Mouse (Mus musculus) E14TG2a.4 (cell line): ENCODE data around the gene Rundc1.
"Not testable (repeated sequence)": the region's sequence is repeated elsewhere in the genome, so short reads cannot be mapped to it uniquely, and the experiment has no call there.

ENCODE experiments used
- H3K27me3 ChIP-seq: 2 replicates; pipeline ENCODE4 v1.6.1; 2014; ENCODE audit warnings: low read length, control low read depth; ENCODE audit not compliant: insufficient read depth
- H3K36me3 ChIP-seq: 2 replicates; pipeline ENCODE4 v1.6.1; 2014; ENCODE audit warnings: low read length, control low read depth; ENCODE audit not compliant: insufficient read depth
- H3K4me1 ChIP-seq: replicated peaks from 2 replicates; pipeline ENCODE4 v1.6.1; 2014; ENCODE audit warnings: low read depth, low read length, control low read depth
- H3K4me3 ChIP-seq: replicated peaks from 2 replicates; pipeline ENCODE4 v1.5.1; 2014; ENCODE audit warnings: mild to moderate bottlenecking, low read length
- H3K9me3 ChIP-seq: 2 replicates; pipeline ENCODE4 v1.6.1; 2014; ENCODE audit warnings: low read length, control low read depth
- CTCF ChIP-seq: conservative IDR thresholded peaks from 2 replicates; pipeline ENCODE4 v1.5.1; 2014; ENCODE audit warnings: low read length
- NANOG ChIP-seq: IDR thresholded peaks from 2 replicates; pipeline ENCODE4 v1.6.1; 2014; ENCODE audit warnings: borderline replicate concordance, low read length, mixed read lengths
- POU5F1 ChIP-seq: IDR thresholded peaks from 2 replicates; pipeline ENCODE4 v1.6.1; 2014; ENCODE audit warnings: low read length, borderline replicate concordance

The Rundc1 gene

GRCm38 (mm10) chr11:101467477-101468262 is 42.8 kb downstream of the Rundc1 start:
- TF ChIP-seq CTCF (no peak; the same call in none of the 2 replicates), POU5F1 (no peak), NANOG (no peak)
- no peaks in the 10 kb centered on the region for H3K9me3 ChIP-seq
- peaks cover 51% of the 10 kb centered on the region for H3K27me3 ChIP-seq
- H3K36me3 ChIP-seq = peaks cover 19% of the 10 kb centered on the region
- H3K4me3 ChIP-seq = peak overlapping the region; percentile 87
- H3K4me1 ChIP-seq = peaks cover 82% of the 10 kb centered on the region

- Histone ChIP-seq H3K4me1 (peaks cover 80% of the 10 kb centered on the region), H3K9me3 (no peaks in the 10 kb centered on the region), H3K36me3 (peaks cover 14% of the 10 kb centered on the region), H3K27me3 (peaks cover 57% of the 10 kb centered on the region), H3K4me3 (peak overlapping the region; percentile 87)
- no peak for TF ChIP-seq NANOG
- TF ChIP-seq CTCF = no peak
- no peak for TF ChIP-seq POU5F1
These were observed 43.4 kb downstream of the Rundc1 start for GRCm38 (mm10) chr11:101468263-101468688.

- Histone ChIP-seq H3K4me3 (peak overlapping the region; percentile 87), H3K4me1 (peaks cover 75% of the 10 kb centered on the region), H3K36me3 (peaks cover 13% of the 10 kb centered on the region), H3K9me3 (no peaks in the 10 kb centered on the region), H3K27me3 (peaks cover 59% of the 10 kb centered on the region)
- TF ChIP-seq NANOG = no peak
- no peak for TF ChIP-seq POU5F1
- TF ChIP-seq CTCF = no peak
These were observed 43.8 kb downstream of the Rundc1 start for GRCm38 (mm10) chr11:101468731-101469130.

GRCm38 (mm10) chr11:101469155-101469554 is 44.3 kb downstream of the Rundc1 start:
- Histone ChIP-seq H3K4me1 (peaks cover 71% of the 10 kb centered on the region), H3K36me3 (peaks cover 13% of the 10 kb centered on the region), H3K27me3 (peaks cover 63% of the 10 kb centered on the region), H3K9me3 (no peaks in the 10 kb centered on the region), H3K4me3 (peak overlapping the region; percentile 87)
- no peak for TF ChIP-seq NANOG
- TF ChIP-seq CTCF = no peak

GRCm38 (mm10) chr11:101470206-101470605 is 45.3 kb downstream of the Rundc1 start:
- H3K4me1 ChIP-seq = peaks cover 62% of the 10 kb centered on the region
- no peaks in the 10 kb centered on the region for H3K9me3 ChIP-seq
- 0 out of 2 replicates have a peak overlapping the region, but pooled peaks have one; percentile 20 for H3K4me3 ChIP-seq
- H3K36me3 ChIP-seq = peaks cover 13% of the 10 kb centered on the region
- TF ChIP-seq CTCF = no peak
- no peak for TF ChIP-seq NANOG
- TF ChIP-seq POU5F1 = no peak
- H3K27me3 ChIP-seq = peaks cover 69% of the 10 kb centered on the region

GRCm38 (mm10) chr11:101471926-101472325 is 47.0 kb downstream of the Rundc1 start:
- TF ChIP-seq CTCF = no peak
- peaks cover 13% of the 10 kb centered on the region for H3K36me3 ChIP-seq
- no peaks in the 10 kb centered on the region for H3K9me3 ChIP-seq
- no peak overlapping the region for H3K4me3 ChIP-seq
- H3K27me3 ChIP-seq = peaks cover 66% of the 10 kb centered on the region
- H3K4me1 ChIP-seq = peaks cover 54% of the 10 kb centered on the region

- TF ChIP-seq POU5F1 (no peak), NANOG (no peak), CTCF (no peak)
- Histone ChIP-seq H3K9me3 (no peaks in the 10 kb centered on the region), H3K4me1 (peaks cover 54% of the 10 kb centered on the region), H3K27me3 (peaks cover 63% of the 10 kb centered on the region), H3K36me3 (peaks cover 13% of the 10 kb centered on the region), H3K4me3 (no peak overlapping the region)
These were observed 47.5 kb downstream of the Rundc1 start for GRCm38 (mm10) chr11:101472336-101472735.

GRCm38 (mm10) chr11:101473686-101474085 is 48.8 kb downstream of the Rundc1 start:
- Histone ChIP-seq H3K4me1 (peaks cover 59% of the 10 kb centered on the region), H3K36me3 (peaks cover 13% of the 10 kb centered on the region), H3K27me3 (peaks cover 54% of the 10 kb centered on the region)
- H3K9me3 ChIP-seq, H3K4me3 ChIP-seq: not testable (repeated sequence)

- H3K4me3 ChIP-seq = no peak overlapping the region
- H3K9me3 ChIP-seq = no peaks in the 10 kb centered on the region
- no peak for TF ChIP-seq NANOG
- TF ChIP-seq CTCF = no peak
- TF ChIP-seq POU5F1 = no peak
- peaks cover 59% of the 10 kb centered on the region for H3K4me1 ChIP-seq
- H3K27me3 ChIP-seq = peaks cover 48% of the 10 kb centered on the region
- H3K36me3 ChIP-seq = peaks cover 13% of the 10 kb centered on the region
These were observed 49.4 kb downstream of the Rundc1 start for GRCm38 (mm10) chr11:101474298-101474697.

GRCm38 (mm10) chr11:101476361-101476760 is 51.5 kb downstream of the Rundc1 start:
- not testable (repeated sequence) for H3K9me3 ChIP-seq, H3K36me3 ChIP-seq, H3K4me3 ChIP-seq
- Histone ChIP-seq H3K4me1 (peaks cover 60% of the 10 kb centered on the region), H3K27me3 (peaks cover 31% of the 10 kb centered on the region)
